Mouse (Mus musculus): ENCODE measurements around the gene Otud4.
"Not testable (repeated sequence)": the region's sequence is repeated elsewhere in the genome, so short reads cannot be mapped to it uniquely, and the experiment has no call there.

Otud4 gene

DNA sequence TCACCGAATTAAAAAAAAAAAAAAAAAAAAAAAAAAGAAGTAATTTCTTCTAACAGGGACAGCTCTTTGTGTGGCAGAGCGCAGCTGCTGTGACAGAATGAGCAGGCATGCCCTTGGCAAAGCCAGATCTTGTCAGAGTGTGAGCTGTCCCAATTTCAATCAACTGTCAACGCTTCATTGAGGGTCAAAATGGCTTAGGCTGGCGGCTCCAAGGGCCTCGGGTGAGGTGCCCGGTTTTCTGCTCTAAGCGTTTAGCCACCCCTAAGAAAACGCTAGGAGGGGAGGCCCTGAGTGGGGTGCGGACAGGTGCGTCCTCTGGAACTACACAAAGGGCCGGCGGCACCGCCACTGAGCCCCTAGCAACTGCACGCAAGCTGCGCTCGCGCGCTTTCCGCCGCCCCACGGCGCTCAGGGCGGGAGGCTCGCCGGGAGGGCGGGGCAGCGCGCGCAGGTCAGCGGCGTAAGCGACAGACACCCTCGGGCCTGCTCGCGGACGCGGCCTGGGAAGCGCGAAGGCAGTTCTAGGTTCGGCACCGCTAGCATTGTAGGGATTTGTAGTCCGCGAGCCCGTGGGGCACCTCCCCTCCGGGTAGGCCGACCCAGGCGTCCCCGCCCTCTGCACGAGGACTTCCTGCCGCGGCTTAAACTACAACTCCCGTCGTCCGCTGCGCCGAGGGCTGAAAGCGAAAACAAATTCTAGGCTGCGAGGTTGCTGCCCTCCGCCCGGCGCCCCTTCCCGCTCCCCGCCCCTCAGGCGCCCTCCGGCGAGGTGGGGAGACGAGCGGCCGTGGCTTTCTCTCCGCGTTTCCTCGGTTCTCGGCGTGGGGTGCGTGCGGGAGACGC lies 490 bp upstream of the Otud4 start:
- peak; percentile 95 to 98 for DNase-seq

DNA sequence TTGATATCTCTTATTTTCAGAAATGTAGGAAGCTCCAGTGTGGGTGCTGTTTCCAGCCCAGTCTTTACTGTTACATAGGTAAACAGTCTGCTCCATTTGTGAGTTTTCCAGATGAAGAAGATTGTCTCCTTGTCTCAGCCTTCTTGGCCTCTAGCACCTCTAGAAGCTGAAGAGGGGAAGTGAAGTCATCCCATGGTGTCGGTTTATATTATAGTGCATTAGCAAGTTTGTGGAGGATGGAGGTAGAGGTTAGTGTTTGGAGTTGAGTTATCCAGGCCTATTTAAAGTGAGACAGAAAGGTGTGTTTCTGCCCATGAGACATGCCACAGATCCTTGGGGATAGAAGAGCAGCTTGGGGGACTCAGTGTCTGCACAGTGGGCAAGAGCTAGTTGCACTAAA lies 1.7 kb downstream of the Otud4 start:
- DNase-seq: no peak

GRCm38 (mm10) chr8:79649569-79649968 lies 10.2 kb downstream of the Otud4 start:
- DNase-seq: no peak

DNA sequence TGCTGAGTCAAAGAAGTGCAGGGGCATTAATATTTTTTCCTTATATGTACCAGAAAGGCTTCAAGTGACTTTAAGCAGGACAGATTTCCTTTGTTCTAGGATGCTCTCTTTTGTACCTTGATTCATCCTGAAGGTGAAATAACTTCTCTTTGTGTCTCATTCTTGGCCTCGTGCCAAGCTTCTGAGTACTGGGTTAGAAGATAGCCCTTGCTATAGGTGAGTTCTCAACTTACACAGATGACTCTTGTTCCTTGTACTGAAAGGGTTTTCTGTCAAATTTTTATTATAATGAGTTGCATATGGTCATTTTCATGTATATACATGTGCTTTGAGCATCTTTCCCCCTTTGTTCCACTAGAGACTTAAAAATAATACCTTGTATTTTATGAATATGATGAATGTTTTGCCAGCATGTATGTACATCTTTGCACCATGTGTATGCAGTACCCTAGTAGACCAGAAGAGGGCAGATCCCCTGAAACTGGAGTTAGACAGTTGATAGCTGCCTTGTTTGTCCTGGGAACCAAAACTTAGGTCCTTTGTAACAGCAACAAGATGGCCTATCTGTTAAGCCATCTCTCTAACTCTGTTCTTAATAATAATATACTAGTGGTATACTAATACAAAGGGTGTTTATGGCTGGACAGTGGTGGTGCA lies 10.9 kb downstream of the Otud4 start:
- DNase-seq: peak in 1 of 2 experiments; percentile 16

DNA sequence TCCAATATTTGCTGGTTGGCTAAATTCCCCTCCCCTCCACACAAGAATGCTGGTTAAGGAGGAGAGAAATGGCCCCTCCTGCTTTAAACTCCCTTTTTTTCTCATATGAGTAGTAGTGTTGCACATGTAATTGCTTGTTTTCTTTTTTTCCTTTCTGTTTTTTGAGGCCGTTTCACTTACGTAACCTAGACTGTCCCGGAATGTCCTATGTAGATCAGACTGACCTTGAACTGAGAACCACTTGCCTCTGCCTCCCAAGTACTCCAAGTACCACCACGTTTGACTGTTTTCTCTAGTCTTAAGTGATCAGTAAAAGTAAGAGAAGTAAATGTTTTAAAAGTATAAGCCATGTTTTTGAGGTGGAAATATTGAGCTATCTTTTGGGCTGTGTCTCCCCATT lies 14.3 kb downstream of the Otud4 start:
- no peak for DNase-seq

DNA sequence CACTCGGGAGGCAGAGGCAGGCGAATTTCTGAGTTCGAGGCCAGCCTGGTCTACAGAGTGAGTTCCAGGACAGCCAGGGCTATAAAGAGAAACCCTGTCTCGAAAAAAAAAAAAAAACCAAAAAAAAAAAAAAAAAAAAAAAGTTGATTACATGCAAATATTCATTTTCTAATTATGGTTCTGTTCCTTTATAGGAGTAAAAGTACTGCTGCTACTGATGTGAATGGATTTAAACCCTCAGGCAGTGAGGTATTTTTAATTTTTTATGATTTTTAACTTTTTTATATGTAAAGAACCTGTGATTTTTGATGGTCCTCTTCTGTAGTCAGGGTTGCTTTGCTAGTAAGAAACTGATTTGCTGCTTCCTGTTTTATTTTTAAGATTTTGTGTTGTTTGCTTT lies 19.3 kb downstream of the Otud4 start:
- DNase-seq: not testable (repeated sequence)

DNA sequence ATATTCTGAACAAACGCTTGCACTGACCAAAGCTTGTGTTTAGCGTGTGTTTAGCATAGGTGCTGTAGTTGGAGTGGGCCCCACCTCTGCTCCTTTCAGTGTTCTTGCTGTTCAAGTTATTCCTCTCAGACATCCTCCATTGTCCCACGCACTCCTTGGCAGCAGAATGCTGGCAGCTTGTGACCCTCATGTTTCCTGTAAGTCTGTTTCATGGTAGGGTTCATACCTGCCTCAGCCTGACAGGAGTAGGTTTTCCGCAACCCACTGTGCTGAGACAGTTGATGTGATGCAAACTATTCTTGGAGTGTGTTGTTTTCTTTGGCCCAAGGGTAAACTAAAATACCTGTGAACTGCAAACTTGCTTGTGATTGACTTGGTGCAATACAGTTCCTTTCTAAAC lies 37.0 kb downstream of the Otud4 start:
- no peak for DNase-seq

DNA sequence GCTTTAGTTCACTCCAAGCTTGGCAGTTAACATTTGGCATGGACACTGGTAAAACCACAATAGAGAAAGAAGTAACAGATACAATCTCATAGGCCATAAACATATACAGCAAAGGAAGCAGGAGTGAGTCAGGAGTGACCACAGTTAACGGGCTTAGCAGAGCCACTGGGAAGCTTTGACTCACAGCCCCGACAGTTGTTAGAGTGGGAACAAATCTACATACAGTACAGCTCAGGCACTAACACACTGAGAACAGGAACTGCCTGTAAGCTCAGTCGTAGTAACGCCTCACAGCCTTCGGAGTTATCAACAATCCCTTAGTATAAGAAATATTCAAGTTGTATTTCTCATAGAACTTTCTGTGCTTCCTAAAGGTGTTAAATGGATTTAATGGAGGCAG lies 39.6 kb downstream of the Otud4 start:
- no peak for DNase-seq

GRCm38 (mm10) chr8:79680083-79680482 lies 40.7 kb downstream of the Otud4 start:
- not testable (repeated sequence) for DNase-seq

DNA sequence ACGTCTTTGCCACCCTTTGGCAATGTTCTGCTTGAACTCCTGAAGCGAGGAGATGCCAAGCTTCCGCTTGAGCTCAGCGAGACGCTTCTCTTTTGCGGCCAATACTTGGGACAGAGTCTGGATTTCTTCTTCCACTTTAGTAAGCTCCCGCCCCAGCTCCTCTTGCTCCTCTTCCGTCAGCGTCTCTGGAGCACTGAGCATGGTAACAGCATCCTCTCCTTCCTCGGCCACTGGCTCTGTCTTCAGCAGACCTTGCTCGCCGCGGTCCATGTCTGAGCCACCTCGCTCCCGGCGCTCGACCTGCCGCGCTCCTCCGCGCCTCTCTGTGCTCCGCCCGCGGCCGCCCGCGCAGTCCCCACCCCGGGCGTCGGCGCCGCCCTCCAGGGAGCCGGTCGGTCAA lies 41.1 kb downstream of the Otud4 start:
- DNase-seq: no peak

GRCm38 (mm10) chr8:79680965-79681364 lies 41.5 kb downstream of the Otud4 start:
- no peak for DNase-seq

DNA sequence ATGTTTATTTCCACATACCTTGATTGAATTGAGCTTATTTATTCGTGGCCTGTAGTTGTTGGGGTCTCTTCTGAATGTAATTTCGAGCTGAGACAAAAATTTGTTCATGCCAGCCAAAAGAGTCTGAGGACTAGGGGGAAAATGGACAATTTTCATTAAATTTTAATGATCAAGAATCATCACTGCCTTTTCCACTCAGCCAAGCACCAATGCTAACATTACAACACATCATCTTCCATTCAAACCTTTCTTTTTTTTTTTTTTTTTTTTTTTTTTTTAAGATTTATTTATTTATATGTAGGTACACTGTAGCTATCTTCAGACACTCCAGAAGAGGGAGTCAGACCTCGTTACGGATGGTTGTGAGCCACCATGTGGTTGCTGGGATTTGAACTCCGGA lies 46.5 kb downstream of the Otud4 start:
- DNase-seq: not testable (repeated sequence)

GRCm38 (mm10) chr8:79692531-79692930 lies 53.1 kb downstream of the Otud4 start:
- DNase-seq: no peak

DNA sequence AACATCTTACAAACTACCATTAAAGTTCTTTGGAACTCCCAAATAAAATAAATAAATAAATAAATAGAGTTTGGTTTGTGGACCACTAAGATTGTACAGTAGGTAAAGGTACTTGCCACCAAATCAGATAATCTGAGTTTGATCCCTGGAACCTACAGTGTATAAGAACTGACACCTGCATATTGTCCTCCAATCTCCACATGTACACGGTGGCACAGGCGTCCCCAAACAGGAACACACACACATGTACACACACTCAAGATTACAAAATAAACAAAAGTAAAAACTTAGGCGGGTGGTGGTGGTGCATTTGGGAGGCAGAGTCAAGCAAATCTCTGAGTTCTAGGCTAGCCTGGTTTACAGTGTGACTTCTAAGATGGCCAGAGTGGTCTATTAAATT lies 67.3 kb downstream of the Otud4 start:
- DNase-seq: no peak

DNA sequence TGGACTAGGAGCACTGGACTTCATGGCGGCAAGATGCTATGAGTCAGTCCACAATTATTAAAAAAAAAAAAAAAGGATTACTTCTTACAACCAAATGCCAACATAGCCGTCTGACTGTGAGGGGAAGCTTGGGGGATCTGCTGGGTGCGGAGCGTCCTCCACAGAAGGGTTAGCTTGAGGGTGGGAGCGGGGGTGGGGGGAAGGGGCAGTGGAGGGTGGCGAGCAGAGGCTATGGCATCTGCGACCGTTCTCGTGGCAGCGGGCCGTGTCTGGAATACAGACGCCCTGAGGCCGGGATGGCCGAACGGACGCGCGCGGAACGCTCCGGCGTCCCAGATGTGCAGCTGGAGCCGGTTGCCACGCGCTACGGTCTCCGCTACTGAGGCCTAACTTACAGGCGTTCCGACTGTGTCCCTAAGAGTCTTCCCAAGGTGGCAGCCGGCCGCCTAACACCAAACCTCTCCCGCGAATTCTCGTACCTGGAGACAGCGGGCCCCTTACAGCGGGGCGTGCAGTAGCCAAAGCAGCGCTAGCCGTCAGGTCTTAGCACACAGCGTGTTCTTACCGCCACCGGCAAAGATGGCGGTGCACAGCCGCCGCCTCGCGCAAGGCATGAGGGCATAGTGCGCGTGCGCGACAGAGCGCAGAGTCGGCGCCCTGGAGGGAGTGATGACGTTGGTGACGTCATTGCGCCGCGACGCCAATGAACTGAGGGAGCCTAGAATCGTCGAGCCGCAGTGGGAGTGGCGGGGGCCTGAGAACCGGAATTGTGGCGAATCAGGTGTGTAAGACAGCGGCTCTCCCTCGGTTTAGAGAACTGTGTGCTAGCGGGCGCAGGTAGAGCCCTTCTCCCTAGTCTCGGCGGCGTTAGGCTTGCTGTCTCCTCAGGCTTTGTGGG lies 71.9 kb downstream of the Otud4 start, which contains the start of the genes Abce1 and Anapc10:
Gene Abce1 (minus strand): TSS at position 677 of the 898 bp plus-strand sequence.
Gene Anapc10 (plus strand): TSS at position 757 of the 898 bp plus-strand sequence.
- peak; percentile 96 to 98 for DNase-seq

- no peak for DNase-seq
Observed at GRCm38 (mm10) chr8:79712676-79713075, 73.3 kb downstream of the Otud4 start.

DNA sequence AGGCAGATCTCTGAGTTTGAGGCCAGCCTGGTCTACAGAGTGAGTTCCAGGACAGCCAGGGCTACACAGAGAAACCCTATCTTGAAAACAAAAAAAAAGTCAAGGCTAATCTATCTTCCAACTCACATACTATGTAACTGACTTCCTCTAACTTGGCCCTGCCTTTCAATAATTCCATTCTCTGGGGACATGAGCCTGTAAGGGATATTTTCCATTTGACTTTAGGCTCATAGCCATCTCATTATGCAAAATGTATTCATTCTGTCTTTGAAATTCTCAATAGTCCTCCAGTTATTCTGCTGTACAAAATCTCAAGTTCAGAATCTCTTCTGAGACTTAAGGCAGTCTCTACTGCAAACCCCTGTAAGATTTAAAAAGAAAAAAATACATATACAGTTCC lies 82.1 kb downstream of the Otud4 start:
- DNase-seq: no peak

DNA sequence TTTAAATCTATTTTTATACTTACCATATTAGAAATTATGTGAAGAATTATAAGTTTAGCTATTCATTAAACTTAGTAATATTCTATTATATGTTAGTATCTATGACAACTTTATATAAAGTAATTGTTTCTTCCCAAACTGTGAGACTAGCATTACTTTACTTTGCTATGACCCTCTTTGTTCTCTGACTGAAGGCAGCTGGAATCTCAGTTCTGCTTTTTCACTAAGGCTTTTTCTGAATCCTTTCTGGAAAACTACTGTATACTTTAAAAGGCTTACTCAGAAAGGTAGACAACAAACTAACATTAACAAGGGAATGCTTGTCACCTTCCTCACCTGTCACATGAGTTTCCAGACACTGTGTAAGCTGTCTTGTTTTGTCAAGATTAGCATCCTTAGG lies 83.9 kb downstream of the Otud4 start:
- no peak for DNase-seq

GRCm38 (mm10) chr8:79724589-79724988 lies 85.2 kb downstream of the Otud4 start:
- no peak for DNase-seq

Data from spleen, adult 18-20 months (tissue).